Comparison of ENCODE assay signal across 16 mouse cellular contexts in genomic region chr5:18228866-18229265, GRCm38 (mm10).
A peak's percentile ranks its signal among the peaks of the same experiment; 100 is the strongest.
DNase-seq lines count a peak whose midpoint lies in the region; ATAC-seq lines count a peak whose summit lies in the region.
"Had no signal": no experiment of that assay in that cellular context is flagged by ENCODE, and none has a peak within 500 bp of the region (broad histone marks: within the 10 kb centered on the region; RNA-seq: fewer than 3 reads in every experiment).

No protein-coding gene starts in this region.

- intact Hi-C loops in left cerebral cortex, postnatal 10 days (cut with DNase I): no loop called here
- intact Hi-C loops in heart, postnatal 10 days (cut with DNase I): no loop called here

- DNase-seq in fat pad, adult 2 months (ENCODE audit: extremely low read depth, low read depth, low spot score): peak; percentile 73
- DNase-seq in frontal cortex, postnatal 10 days (ENCODE audit: low spot score in 2 of 2): peak; percentile 8 to 29
- peak; percentile 15 to 33 for DNase-seq in left cerebral cortex, postnatal 10 days (ENCODE audit: extremely low spot score in 1 of 2, low spot score in 2 of 2)
- DNase-seq in right cerebral cortex, postnatal 10 days (ENCODE audit: low spot score in 2 of 2): peak; percentile 45 to 74
- no peak for DNase-seq in heart, postnatal 10 days
- no peak for DNase-seq in urinary bladder, postnatal 14 days (ENCODE audit: low spot score)
- no peak for DNase-seq in urinary bladder, adult 2 months (ENCODE audit: low spot score)
- DNase-seq: adrenal gland, adult 8-10 months; cerebellum, adult 8-10 months; cerebellum, postnatal 36 days; kidney, adult 11 months; lung, adult 18-20 months; lung, postnatal 14 days had no signal

- ATAC-seq in granulocyte monocyte progenitor cell, adult 5-6 weeks (replicated peaks; ENCODE audit: poor library complexity, severe bottlenecking): no peak
- ATAC-seq: forebrain, embryonic 15.5 days; liver, embryonic 12.5 days had no signal

Comparison
In these comparisons a context has a peak if more than half of its experiments do, and no peak if none do; other contexts are left out.
1. DNase-seq: peak in fat pad, adult 2 months (single experiment), frontal cortex, postnatal 10 days (2 of 2), left cerebral cortex, postnatal 10 days (2 of 2) and right cerebral cortex, postnatal 10 days (2 of 2); none in heart, postnatal 10 days (0 of 2), urinary bladder, postnatal 14 days (single experiment) and urinary bladder, adult 2 months (single experiment).